8 mouse cellular contexts compared by ENCODE assay signal in genomic region chr12:69240876-69241275, GRCm38 (mm10). TPM values are rescaled to one million over a fixed set of nuclear protein-coding genes. Genes with fewer than 3 reads are reported as not detected.
DNase-seq lines count a peak whose midpoint lies in the region; ATAC-seq and TF ChIP-seq lines count a peak whose summit lies in the region.

Gene Klhdc1, plus strand, starts transcription at chr12:69241176.

- no peak for TF ChIP-seq CTCF in spleen, adult 2 months (IDR thresholded peaks at IDR 0.05; ENCODE audit: extremely low read depth, insufficient read depth, insufficient read length, insufficient replicate concordance)
- TF ChIP-seq CTCF in liver, postnatal 0 days (IDR thresholded peaks at IDR 0.05; ENCODE audit: low read depth), result no peak

- no peaks in the 10 kb centered on the region for H3K9me3 ChIP-seq in forebrain, embryonic 15.5 days
- no peaks in the 10 kb centered on the region for H3K9me3 ChIP-seq in hindbrain, embryonic 15.5 days
- H3K9me3 ChIP-seq in liver, postnatal 0 days (ENCODE audit: low read length), result no peaks in the 10 kb centered on the region

- no peaks in the 10 kb centered on the region; the same call in 1 of the 2 replicates for H3K4me1 ChIP-seq in spleen, adult 2 months (ENCODE audit: control insufficient read depth, insufficient read depth, insufficient read length)
- H3K4me1 ChIP-seq in forebrain, embryonic 15.5 days, result peaks cover 6% of the 10 kb centered on the region
- H3K4me1 ChIP-seq in hindbrain, embryonic 15.5 days (replicated peaks), result peaks cover 7% of the 10 kb centered on the region
- H3K4me1 ChIP-seq in liver, postnatal 0 days (ENCODE audit: insufficient read depth), result peaks cover 6% of the 10 kb centered on the region; the same call in 1 of the 2 replicates

- H3K36me3 ChIP-seq in spleen, adult 2 months (ENCODE audit: control insufficient read depth, insufficient read depth, low read length), result no peaks in the 10 kb centered on the region
- H3K36me3 ChIP-seq in forebrain, embryonic 15.5 days, result no peaks in the 10 kb centered on the region
- no peaks in the 10 kb centered on the region for H3K36me3 ChIP-seq in hindbrain, embryonic 15.5 days
- no peaks in the 10 kb centered on the region for H3K36me3 ChIP-seq in liver, postnatal 0 days (replicated peaks; ENCODE audit: insufficient read depth, low read length)

- no peak for DNase-seq in spleen, adult 2 months (ENCODE audit: low read depth in 1 of 2, low spot score in 2 of 2)
- DNase-seq in spleen, postnatal 14 days (ENCODE audit: low spot score in 2 of 2), result no peak
- no peak for DNase-seq in liver, postnatal 0 days
- no peak for DNase-seq in cerebellum, postnatal 10 days
- DNase-seq in spleen, adult 18-20 months, result no peak
- no peak for DNase-seq in cerebellum, adult 11-12 months

- peak within 1 kb of the TSS; percentile 73 for H3K27ac ChIP-seq in spleen, adult 2 months (ENCODE audit: insufficient read depth, low read length)
- H3K27ac ChIP-seq in forebrain, embryonic 15.5 days (replicated peaks), result peak within 1 kb of the TSS; percentile 81
- peak within 1 kb of the TSS; percentile 91 for H3K27ac ChIP-seq in hindbrain, embryonic 15.5 days (replicated peaks)
- peak within 1 kb of the TSS; percentile 74 for H3K27ac ChIP-seq in liver, postnatal 0 days (ENCODE audit: low read depth)

- no peak for TF ChIP-seq EP300 in liver, postnatal 0 days (IDR thresholded peaks at IDR 0.05; ENCODE audit: low read depth)

- H3K9ac ChIP-seq in forebrain, embryonic 15.5 days (replicated peaks), result peak within 1 kb of the TSS; percentile 91
- peak within 1 kb of the TSS; percentile 87 for H3K9ac ChIP-seq in hindbrain, embryonic 15.5 days
- H3K9ac ChIP-seq in liver, postnatal 0 days (replicated peaks), result peak within 1 kb of the TSS; percentile 84

- ATAC-seq in forebrain, embryonic 15.5 days (replicated peaks), result no peak
- no peak for ATAC-seq in hindbrain, embryonic 15.5 days (ENCODE audit: low FRiP score, low read depth)
- ATAC-seq in liver, postnatal 0 days, result no peak

- H3K4me2 ChIP-seq in forebrain, embryonic 15.5 days (replicated peaks), result peak within 1 kb of the TSS; percentile 81
- peak within 1 kb of the TSS; percentile 72 for H3K4me2 ChIP-seq in hindbrain, embryonic 15.5 days
- H3K4me2 ChIP-seq in liver, postnatal 0 days (ENCODE audit: low read depth, low read length), result peak within 1 kb of the TSS; percentile 100

- H3K4me3 ChIP-seq in spleen, adult 2 months (ENCODE audit: extremely low read depth, insufficient read depth, insufficient read length), result peak within 1 kb of the TSS; percentile 87
- H3K4me3 ChIP-seq in forebrain, embryonic 15.5 days, result peak within 1 kb of the TSS; percentile 90
- peak within 1 kb of the TSS; percentile 81 for H3K4me3 ChIP-seq in hindbrain, embryonic 15.5 days
- peak within 1 kb of the TSS; percentile 85 for H3K4me3 ChIP-seq in liver, postnatal 0 days (ENCODE audit: low read depth, low read length)

- H3K27me3 ChIP-seq in spleen, adult 2 months (ENCODE audit: control insufficient read depth, insufficient read depth, low read length), result no peaks in the 10 kb centered on the region
- no peaks in the 10 kb centered on the region for H3K27me3 ChIP-seq in forebrain, embryonic 15.5 days
- no peaks in the 10 kb centered on the region for H3K27me3 ChIP-seq in hindbrain, embryonic 15.5 days
- H3K27me3 ChIP-seq in liver, postnatal 0 days (ENCODE audit: insufficient read depth, low read length), result no peaks in the 10 kb centered on the region

- 49% methylated on average over 6 of the region's 6 CpGs for WGBS in spleen, adult 2 months
- 68% methylated on average over 6 of the region's 6 CpGs for WGBS in forebrain, embryonic 15.5 days
- WGBS in hindbrain, embryonic 15.5 days, result 60% methylated on average over 6 of the region's 6 CpGs
- 57% methylated on average over 6 of the region's 6 CpGs for WGBS in liver, postnatal 0 days (ENCODE audit: insufficient replicate concordance)

- no peak for TF ChIP-seq POLR2A in spleen, adult 2 months (IDR thresholded peaks at IDR 0.05; ENCODE audit: low read depth, low read length)

RNA-seq across cellular contexts. Expression of gene Klhdc1, which starts in this region (rescaled TPM):
- 2.4 TPM in 2 replicates for polyA plus RNA-seq in spleen, adult 2 months (2012; rRNA removed)
- polyA plus RNA-seq in forebrain, embryonic 15.5 days (2015; fragmentation: Nextera tagmentation; extraction: Ambion mirVana), result 9.7 and 10.5 TPM in 2 replicates
- polyA plus RNA-seq in hindbrain, embryonic 15.5 days (2015; fragmentation: Nextera tagmentation; extraction: Ambion mirVana), result 16.8 and 17.6 TPM in 2 replicates
- 5.9 and 6.1 TPM in 2 replicates for polyA plus RNA-seq in liver, postnatal 0 days (2015; fragmentation: Nextera tagmentation; extraction: Ambion mirVana)
